Mouse (Mus musculus) heart, embryonic 15.5 days (tissue): ENCODE results near the gene Arpin. TPM values are rescaled to one million over a fixed set of nuclear protein-coding genes. Genes with fewer than 3 reads are reported as not detected.
A peak's percentile ranks its signal among the peaks of the same experiment; 100 is the strongest.

Experiments used
- ATAC-seq: fragments of 200-750 bp; cut with Nextera tagmentation; replicated peaks from 2 replicates; pipeline ENCODE4 v1.8.0; 2017; ENCODE audit warnings: low read depth, moderate TSS enrichment; ENCODE audit not compliant: insufficient number of reproducible peaks, insufficient read depth, low FRiP score
- H3K27ac ChIP-seq: fragments of 300-500 bp; sonication (generic); 2 replicates; pipeline ENCODE4 v1.5.1; 2015; ENCODE audit warnings: mild to moderate bottlenecking, inconsistent platforms
- H3K27me3 ChIP-seq: fragments of 300-500 bp; sonication (generic); 2 replicates; pipeline ENCODE4 v1.6.1; 2015; ENCODE audit warnings: inconsistent platforms
- H3K36me3 ChIP-seq: fragments of 300-500 bp; sonication (generic); 2 replicates; pipeline ENCODE4 v1.6.1; 2015; ENCODE audit warnings: mild to moderate bottlenecking, inconsistent platforms
- H3K4me1 ChIP-seq: fragments of 300-500 bp; sonication (generic); replicated peaks from 2 replicates; pipeline ENCODE4 v1.6.1; 2015; ENCODE audit warnings: inconsistent platforms
- H3K4me2 ChIP-seq: fragments of 300-500 bp; sonication (generic); 2 replicates; pipeline ENCODE4 v1.6.1; 2015; ENCODE audit warnings: inconsistent platforms, mild to moderate bottlenecking, moderate library complexity
- H3K4me3 ChIP-seq: fragments of 300-500 bp; sonication (generic); 2 replicates; pipeline ENCODE4 v1.5.1; 2015; ENCODE audit warnings: mild to moderate bottlenecking, inconsistent platforms
- H3K9ac ChIP-seq: fragments of 300-500 bp; sonication (generic); 2 replicates; pipeline ENCODE4 v1.6.1; 2015; ENCODE audit warnings: mild to moderate bottlenecking, inconsistent platforms
- H3K9me3 ChIP-seq: fragments of 300-500 bp; sonication (generic); replicated peaks from 2 replicates; pipeline ENCODE4 v1.6.1; 2016; ENCODE audit warnings: inconsistent platforms
- WGBS: fragments of 180-500 bp; shearing (Covaris S2); methylation state at CpG from one replicate; pipeline ENCODE4 v1.1.7; 2015; ENCODE audit warnings: mixed read lengths; 5-methylcytosine and 5-hydroxymethylcytosine counted together
- polyA plus RNA-seq: library from polyadenylated mRNA; unstranded; fragments of >200 nt; fragmentation: Nextera tagmentation; extraction: Ambion mirVana; gene quantifications from 2 replicates; pipeline ENCODE4 v1.2.1, GENCODE M21; 2015

Arpin gene
- polyA plus RNA-seq: 26.6 and 26.9 TPM in 2 replicates

DNA sequence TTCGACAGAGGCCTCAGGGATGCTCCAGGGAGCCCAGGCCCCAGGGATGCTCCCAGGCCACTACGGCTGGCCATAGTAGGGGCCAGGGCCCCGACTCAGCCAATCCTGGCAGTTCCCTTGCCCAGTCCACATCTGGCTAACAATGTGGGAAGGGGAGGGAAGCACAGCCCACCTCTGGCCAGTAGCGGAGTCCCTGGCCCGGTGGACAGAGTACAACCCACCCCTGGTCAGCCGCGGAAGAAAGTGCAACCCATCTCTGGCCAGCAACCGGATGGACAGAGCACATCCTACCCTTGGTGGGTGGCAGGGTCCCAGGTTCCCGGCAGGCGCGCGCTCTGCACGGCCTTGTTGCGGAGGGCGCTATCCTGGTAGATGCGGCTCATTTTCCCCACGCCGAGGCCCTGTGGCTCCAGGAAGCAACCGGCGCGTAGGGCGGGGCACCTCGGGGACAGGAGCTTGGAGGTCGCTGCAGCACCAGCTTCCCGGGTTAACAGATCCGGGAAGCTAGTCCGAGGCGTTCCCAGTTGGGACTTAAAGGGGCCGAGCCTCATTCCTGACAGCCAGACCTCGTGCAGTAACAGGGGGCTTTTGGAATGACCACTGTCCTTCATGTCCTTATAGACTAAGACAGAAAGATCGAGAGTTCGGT, at the start of gene Arpin:
Gene Arpin (minus strand): TSS at position 498 of the 649 bp plus-strand sequence.
- H3K9ac ChIP-seq: peak within 1 kb of the TSS; percentile 68
- H3K9me3 ChIP-seq: no peaks in the 10 kb centered on the region
- H3K27ac ChIP-seq: peak within 1 kb of the TSS; percentile 81
- no peaks in the 10 kb centered on the region for H3K36me3 ChIP-seq
- H3K4me3 ChIP-seq: peak within 1 kb of the TSS; percentile 74
- H3K4me1 ChIP-seq: peaks cover 18% of the 10 kb centered on the region
- peak within 1 kb of the TSS; percentile 83 for H3K4me2 ChIP-seq
- H3K27me3 ChIP-seq: no peaks in the 10 kb centered on the region
- WGBS: under 1% methylated on average over 32 of the region's 32 CpGs
- peak; percentile 71 for ATAC-seq

DNA sequence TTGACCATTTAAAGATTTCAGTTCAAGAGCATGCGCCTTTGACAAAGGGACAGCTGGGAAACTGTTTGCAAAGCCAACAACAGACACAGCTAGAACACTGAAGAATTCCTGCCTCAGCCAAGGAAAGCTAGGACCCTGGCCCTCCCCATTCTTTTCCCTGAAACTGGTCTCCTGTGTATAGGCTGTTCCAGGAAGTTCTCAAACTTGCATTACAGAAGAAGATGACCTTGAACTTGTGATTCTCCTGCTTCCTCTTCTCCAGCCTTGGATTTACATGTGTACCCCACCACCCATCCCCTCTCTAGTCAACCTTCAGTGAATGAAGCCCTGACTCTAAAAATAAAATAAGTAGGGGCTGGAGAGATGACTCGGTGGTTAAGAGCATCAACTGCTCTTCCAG, 40.2 kb upstream of the Arpin start:
- no peak overlapping the region for H3K4me2 ChIP-seq
- no peak for ATAC-seq
- no peaks in the 10 kb centered on the region for H3K27me3 ChIP-seq
- no peak overlapping the region for H3K9ac ChIP-seq
- no peaks in the 10 kb centered on the region for H3K4me1 ChIP-seq
- H3K36me3 ChIP-seq: no peaks in the 10 kb centered on the region
- no peak overlapping the region for H3K27ac ChIP-seq
- WGBS: 86% methylated on average over 2 of the region's 2 CpGs
- no peaks in the 10 kb centered on the region for H3K9me3 ChIP-seq
- no peak overlapping the region for H3K4me3 ChIP-seq

DNA sequence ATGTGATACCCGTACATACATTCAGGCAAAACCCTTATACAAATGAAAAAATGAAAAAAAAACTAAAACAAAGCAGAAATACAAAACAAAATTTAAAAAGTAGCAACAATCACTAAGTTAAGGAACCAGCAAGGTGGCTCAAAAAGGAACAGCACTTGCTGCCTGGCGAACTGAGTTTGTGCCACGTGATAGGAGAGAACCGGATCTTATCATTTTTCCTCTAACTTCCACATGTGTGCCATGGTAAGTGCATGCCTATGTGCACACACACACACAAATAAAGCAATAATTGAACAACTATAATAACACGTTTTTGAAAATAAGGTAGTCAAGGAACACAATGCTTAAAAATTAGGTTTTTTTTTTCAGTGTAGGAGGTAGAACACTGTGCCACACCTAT, 37.0 kb upstream of the Arpin start:
- WGBS: 71% methylated on average over 5 of the region's 5 CpGs

DNA sequence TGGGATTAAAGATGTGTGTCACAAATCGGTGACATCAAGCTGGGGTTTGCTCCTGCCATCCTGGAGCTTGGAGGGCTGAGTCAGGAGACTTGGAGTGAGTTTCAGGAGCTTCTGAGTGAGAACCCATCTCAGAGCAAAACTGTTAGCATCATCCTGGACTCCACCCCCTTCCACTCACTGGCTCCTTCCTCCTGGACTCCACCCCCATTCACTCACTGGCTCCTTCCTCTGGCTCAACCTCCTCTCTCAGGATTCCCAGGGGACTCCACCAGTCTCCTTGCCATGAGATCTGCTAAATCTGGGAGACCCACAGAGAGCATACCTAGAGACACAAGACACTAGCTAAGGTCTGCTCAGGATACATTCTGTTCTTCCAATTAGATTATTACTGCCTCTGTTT, 35.2 kb upstream of the Arpin start:
- Histone ChIP-seq H3K36me3 (no peaks in the 10 kb centered on the region), H3K4me2 (no peak overlapping the region), H3K4me1 (no peaks in the 10 kb centered on the region), H3K27ac (no peak overlapping the region), H3K9ac (no peak overlapping the region), H3K27me3 (no peaks in the 10 kb centered on the region), H3K4me3 (no peak overlapping the region), H3K9me3 (no peaks in the 10 kb centered on the region)
- ATAC-seq: no peak
- whole genome bisulfite sequencing: 58% methylated on average over 1 of the region's 1 CpGs

More for the DNA sequence above, 37.0 kb upstream of the Arpin start:
- no peak overlapping the region for H3K4me2 ChIP-seq
- H3K9me3 ChIP-seq: no peaks in the 10 kb centered on the region
- H3K36me3 ChIP-seq: no peaks in the 10 kb centered on the region
- no peak overlapping the region for H3K27ac ChIP-seq
- H3K27me3 ChIP-seq: no peaks in the 10 kb centered on the region
- H3K4me1 ChIP-seq: no peaks in the 10 kb centered on the region
- H3K4me3 ChIP-seq: no peak overlapping the region
- no peak overlapping the region for H3K9ac ChIP-seq
- no peak for ATAC-seq

DNA sequence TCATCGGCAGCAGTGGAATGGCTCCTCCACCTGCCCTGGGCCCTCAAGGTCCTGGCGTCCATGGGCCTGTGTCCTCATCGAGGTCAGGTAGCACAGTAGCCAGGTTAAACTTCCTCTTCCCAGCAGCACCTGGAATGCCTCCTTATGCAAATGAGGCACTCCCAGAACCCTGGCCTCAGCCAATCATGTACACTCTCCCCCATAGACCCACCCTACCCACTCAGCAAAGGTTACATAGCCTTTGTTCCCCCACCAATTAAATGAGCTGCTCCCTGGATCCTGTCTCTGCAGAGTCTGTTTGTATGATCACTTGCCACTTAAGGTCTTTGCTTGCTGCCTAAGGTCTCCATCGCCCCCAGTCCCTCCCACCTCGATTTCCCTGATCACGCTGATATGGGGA, 33.2 kb upstream of the Arpin start:
- Histone ChIP-seq H3K27ac (no peak overlapping the region), H3K27me3 (no peaks in the 10 kb centered on the region), H3K9me3 (no peaks in the 10 kb centered on the region), H3K36me3 (no peaks in the 10 kb centered on the region), H3K4me2 (no peak overlapping the region), H3K4me1 (no peaks in the 10 kb centered on the region), H3K4me3 (no peak overlapping the region), H3K9ac (no peak overlapping the region)
- no peak for ATAC-seq
- 69% methylated on average over 6 of the region's 6 CpGs for WGBS

DNA sequence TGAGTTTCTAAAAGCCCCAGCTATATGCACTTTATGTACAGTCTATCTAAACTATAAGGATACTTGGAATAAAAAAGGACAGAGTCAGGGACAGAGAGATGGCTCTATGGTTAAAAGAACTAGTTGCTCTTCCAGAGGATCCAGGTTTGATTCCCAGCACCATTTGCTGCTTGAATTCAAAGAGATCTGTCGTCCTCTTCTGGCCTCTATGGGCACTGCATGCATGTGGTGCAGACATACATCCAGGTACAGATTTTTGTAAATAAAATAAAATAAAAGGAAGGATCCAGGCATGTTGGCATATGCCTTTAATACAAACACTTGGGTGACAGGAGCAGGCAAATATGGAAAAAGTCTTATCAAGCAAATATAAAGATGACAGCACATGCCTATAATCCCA, 26.4 kb upstream of the Arpin start:
- Histone ChIP-seq H3K4me1 (no peaks in the 10 kb centered on the region), H3K9me3 (no peaks in the 10 kb centered on the region), H3K36me3 (no peaks in the 10 kb centered on the region), H3K4me3 (no peak overlapping the region), H3K9ac (no peak overlapping the region), H3K27me3 (no peaks in the 10 kb centered on the region; the same call in 1 of the 2 replicates), H3K4me2 (no peak overlapping the region), H3K27ac (no peak overlapping the region)
- 50% methylated on average over 1 of the region's 1 CpGs for WGBS
- no peak for ATAC-seq

DNA sequence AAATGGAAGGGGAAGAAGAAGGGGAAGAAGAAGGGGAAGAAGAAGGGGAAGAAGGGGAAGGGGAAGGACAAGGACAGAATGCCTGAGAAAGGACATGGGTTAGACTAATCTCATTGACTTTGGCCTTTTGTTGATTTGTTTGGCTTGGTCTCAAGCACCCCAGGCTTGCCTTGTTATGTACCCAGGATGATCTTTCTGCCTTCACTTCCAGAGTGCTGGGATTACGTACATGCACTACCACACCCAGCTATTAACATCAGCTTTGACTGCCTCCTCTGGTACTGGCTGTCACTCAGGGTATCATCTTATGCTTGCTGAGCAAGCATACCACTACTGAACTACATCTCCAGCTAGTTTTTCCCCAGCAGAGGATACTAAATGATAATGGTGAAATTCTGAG, 21.0 kb upstream of the Arpin start:
- H3K4me3 ChIP-seq: no peak overlapping the region
- 77% methylated on average over 1 of the region's 1 CpGs for whole genome bisulfite sequencing
- H3K9me3 ChIP-seq: no peaks in the 10 kb centered on the region
- no peaks in the 10 kb centered on the region for H3K36me3 ChIP-seq
- no peak overlapping the region for H3K4me2 ChIP-seq
- ATAC-seq: no peak
- no peaks in the 10 kb centered on the region; the same call in 1 of the 2 replicates for H3K27me3 ChIP-seq
- H3K27ac ChIP-seq: no peak overlapping the region
- no peak overlapping the region for H3K9ac ChIP-seq
- no peaks in the 10 kb centered on the region for H3K4me1 ChIP-seq

DNA sequence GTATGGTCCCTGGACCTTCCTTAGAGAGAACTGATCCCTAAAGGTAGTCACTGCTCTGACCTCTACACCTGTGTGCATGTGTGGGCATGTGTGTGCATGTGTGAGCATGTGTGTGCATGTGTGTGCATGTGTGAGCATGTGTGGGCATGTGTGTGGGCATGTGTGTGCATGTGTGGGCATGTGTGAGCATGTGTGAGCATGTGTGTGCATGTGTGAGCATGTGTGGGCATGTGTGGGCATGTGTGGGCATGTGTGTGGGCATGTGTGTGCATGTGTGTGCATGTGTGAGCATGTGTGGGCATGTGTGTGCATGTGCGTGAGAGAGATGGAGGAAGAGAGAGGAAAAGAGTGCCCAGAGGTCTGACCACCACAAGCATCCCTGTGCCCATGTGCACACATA, 19.7 kb upstream of the Arpin start:
- 100% methylated on average over 1 of the region's 1 CpGs for WGBS
- Histone ChIP-seq H3K4me2 (no peak overlapping the region), H3K27me3 (no peaks in the 10 kb centered on the region; the same call in 1 of the 2 replicates), H3K4me1 (no peaks in the 10 kb centered on the region), H3K9me3 (no peaks in the 10 kb centered on the region), H3K36me3 (no peaks in the 10 kb centered on the region), H3K27ac (no peak overlapping the region), H3K9ac (no peak overlapping the region), H3K4me3 (no peak overlapping the region)
- no peak for ATAC-seq

DNA sequence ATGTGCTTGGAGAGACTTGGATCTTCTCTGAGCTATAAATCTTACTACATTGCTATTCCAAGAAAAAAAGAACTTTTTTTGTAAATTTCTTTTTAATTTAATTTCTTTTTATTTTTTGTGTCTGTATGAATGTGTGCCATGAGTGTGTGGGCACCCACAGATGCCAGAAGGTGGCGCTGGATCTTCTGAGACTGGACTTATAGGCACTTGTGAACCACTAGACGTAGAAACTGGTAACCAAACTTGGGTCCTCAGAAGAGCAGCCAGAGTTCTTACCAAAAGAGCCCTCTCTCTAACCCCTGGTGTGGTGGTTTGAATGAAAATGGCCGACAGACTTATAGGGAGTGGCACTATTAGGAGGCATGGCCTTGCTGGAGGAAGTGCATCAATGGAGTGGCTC, 15.9 kb upstream of the Arpin start:
- ATAC-seq: no peak
- Histone ChIP-seq H3K4me1 (no peaks in the 10 kb centered on the region), H3K27ac (no peak overlapping the region), H3K36me3 (no peaks in the 10 kb centered on the region), H3K4me3 (no peak overlapping the region), H3K9me3 (no peaks in the 10 kb centered on the region), H3K27me3 (no peaks in the 10 kb centered on the region), H3K4me2 (no peak overlapping the region), H3K9ac (no peak overlapping the region)
- WGBS: 76% methylated on average over 3 of the region's 3 CpGs

DNA sequence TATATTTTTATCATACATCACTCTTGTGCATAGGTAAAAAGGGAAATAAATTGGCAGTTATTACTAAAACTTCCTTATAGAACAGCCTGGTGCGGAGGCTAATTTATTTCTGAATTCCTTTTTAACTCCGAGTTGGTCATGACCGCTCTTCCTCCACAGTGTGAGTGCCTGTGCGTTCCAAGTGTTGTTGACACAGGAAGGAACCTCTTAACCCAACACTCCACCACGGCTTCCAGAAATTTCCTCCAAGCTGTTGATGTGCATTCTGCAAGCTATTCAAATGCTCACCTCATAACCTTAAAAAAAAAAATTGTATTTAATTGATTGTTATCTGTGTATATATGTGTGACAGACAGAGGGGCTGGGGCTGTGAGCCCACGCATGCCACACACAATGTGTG, 15.1 kb upstream of the Arpin start:
- no peak for ATAC-seq
- 57% methylated on average over 6 of the region's 6 CpGs for WGBS
- H3K27ac ChIP-seq: no peak overlapping the region
- no peaks in the 10 kb centered on the region for H3K36me3 ChIP-seq
- no peak overlapping the region for H3K4me2 ChIP-seq
- no peaks in the 10 kb centered on the region for H3K27me3 ChIP-seq
- H3K4me1 ChIP-seq: no peaks in the 10 kb centered on the region
- no peak overlapping the region for H3K4me3 ChIP-seq
- H3K9me3 ChIP-seq: no peaks in the 10 kb centered on the region
- H3K9ac ChIP-seq: no peak overlapping the region

DNA sequence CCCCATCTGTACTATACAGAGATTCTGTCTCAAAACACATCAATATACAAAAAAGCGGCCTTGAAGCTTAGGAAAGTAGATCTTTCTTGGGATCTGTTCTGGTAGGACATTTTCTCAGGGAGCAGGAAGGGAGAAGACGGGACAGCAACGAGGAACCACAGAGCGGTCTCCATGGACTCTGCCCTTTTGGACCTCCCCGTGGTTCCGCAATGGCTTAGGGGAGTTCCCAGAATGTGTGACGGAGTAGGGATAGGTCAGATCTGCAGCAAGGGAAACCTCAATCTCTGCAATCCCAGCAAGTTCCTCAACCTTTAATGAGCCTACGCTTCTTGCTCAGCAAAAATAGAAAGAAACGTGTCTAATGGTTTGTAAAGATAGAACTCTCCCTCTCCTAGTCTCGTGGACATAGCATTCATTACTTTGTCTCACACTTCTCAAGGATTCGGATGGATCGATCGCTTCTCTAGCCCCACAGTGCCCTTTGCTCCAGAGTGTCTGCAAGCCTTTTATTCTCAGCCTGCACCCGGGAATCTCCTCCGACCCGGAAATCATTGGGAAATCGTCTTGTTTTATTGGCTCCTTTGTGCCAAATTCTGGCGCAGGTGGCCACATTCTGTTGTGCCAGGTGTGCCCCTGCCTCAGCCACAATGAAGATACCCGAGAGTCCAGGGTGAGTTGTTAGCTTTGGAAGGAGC, 499 bp upstream of the Arpin start:
- peak overlapping the region; percentile 83 for H3K4me2 ChIP-seq
- H3K36me3 ChIP-seq: no peaks in the 10 kb centered on the region
- ATAC-seq: peak; percentile 37; the same call in 1 of the 2 replicates
- peak overlapping the region; percentile 74 for H3K4me3 ChIP-seq
- peak overlapping the region; percentile 81 for H3K27ac ChIP-seq
- H3K9me3 ChIP-seq: no peaks in the 10 kb centered on the region
- 15% methylated on average over 19 of the region's 19 CpGs for WGBS
- H3K9ac ChIP-seq: peak overlapping the region; percentile 68
- H3K27me3 ChIP-seq: no peaks in the 10 kb centered on the region
- H3K4me1 ChIP-seq: peaks cover 18% of the 10 kb centered on the region

DNA sequence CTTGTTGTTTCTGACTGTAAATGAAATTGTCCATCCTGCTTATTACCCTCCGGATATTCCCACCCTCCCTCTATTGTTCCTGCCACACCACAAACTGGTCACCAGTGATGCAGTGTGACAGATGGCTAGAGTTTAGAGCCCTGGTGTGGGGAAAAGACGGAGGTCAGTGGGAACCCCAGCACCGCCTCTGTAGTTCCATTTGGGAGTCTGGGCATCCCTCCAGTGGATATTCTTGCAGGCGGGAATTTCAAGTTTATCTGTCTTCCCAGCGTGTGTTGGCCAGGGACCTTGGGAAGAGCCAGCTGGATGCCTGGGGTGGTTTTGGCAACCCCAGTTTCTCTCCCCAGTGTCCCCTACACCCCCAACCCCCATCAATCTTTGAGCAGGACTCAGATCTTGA, 698 bp downstream of the Arpin start:
- H3K4me2 ChIP-seq: peak overlapping the region; percentile 83
- H3K4me3 ChIP-seq: peak overlapping the region; percentile 74
- peak overlapping the region; percentile 68 for H3K9ac ChIP-seq
- peak overlapping the region; percentile 81 for H3K27ac ChIP-seq
- H3K9me3 ChIP-seq: no peaks in the 10 kb centered on the region
- H3K27me3 ChIP-seq: no peaks in the 10 kb centered on the region
- no peaks in the 10 kb centered on the region for H3K36me3 ChIP-seq
- 0 out of 2 replicates have a peak, but pooled peaks have one; percentile 12 for ATAC-seq
- peaks cover 18% of the 10 kb centered on the region for H3K4me1 ChIP-seq
- 30% methylated on average over 5 of the region's 5 CpGs for WGBS
